Mouse (Mus musculus): ENCODE measurements at regions not wholly inside any gene's neighbourhood (a gene's known extent, or its start where the extent isn't known, plus 50 kb on each side); places are given as distances from the start of the nearest gene placed in this dataset.
A peak's percentile ranks its signal among the peaks of the same experiment; 100 is the strongest.

- TF ChIP-seq GATA1 (IDR thresholded peaks at IDR 0.05; ENCODE audit: borderline replicate concordance, low read length) (no peak), FLI1 (IDR thresholded peaks at IDR 0.05; ENCODE audit: low read length) (no peak)
Observed at GRCm38 (mm10) chr14:105501792-105502632, 243.6 kb downstream of the Ndfip2 start.

GRCm38 (mm10) chr14:105500966-105501741, 242.8 kb downstream of the Ndfip2 start:
- Histone ChIP-seq H3K4me3 (replicated peaks) (no peak overlapping the region), H3K27me3 (replicated peaks) (no peaks in the 10 kb centered on the region), H3K4me1 (no peaks in the 10 kb centered on the region), H3K9me3 (peaks cover 16% of the 10 kb centered on the region; the same call in 1 of the 2 replicates), H3K36me3 (replicated peaks; ENCODE audit: low read length) (no peaks in the 10 kb centered on the region)
- TF ChIP-seq GATA1 (IDR thresholded peaks at IDR 0.05; ENCODE audit: borderline replicate concordance, low read length) = no peak
- no peak for TF ChIP-seq FLI1 (IDR thresholded peaks at IDR 0.05; ENCODE audit: low read length)

More at GRCm38 (mm10) chr14:105501792-105502632, 243.6 kb downstream of the Ndfip2 start:
- H3K4me1 ChIP-seq = no peaks in the 10 kb centered on the region
- peaks cover 16% of the 10 kb centered on the region; the same call in 1 of the 2 replicates for H3K9me3 ChIP-seq
- no peaks in the 10 kb centered on the region for H3K36me3 ChIP-seq (replicated peaks; ENCODE audit: low read length)
- H3K27me3 ChIP-seq (replicated peaks) = no peaks in the 10 kb centered on the region
- H3K4me3 ChIP-seq (replicated peaks) = no peak overlapping the region

GRCm38 (mm10) chr14:105499319-105499895, 241.0 kb downstream of the Ndfip2 start:
- no peak overlapping the region for H3K4me3 ChIP-seq (replicated peaks)
- H3K27me3 ChIP-seq (replicated peaks) = no peaks in the 10 kb centered on the region
- peaks cover 14% of the 10 kb centered on the region; the same call in 1 of the 2 replicates for H3K9me3 ChIP-seq
- TF ChIP-seq GATA1 (IDR thresholded peaks at IDR 0.05; ENCODE audit: borderline replicate concordance, low read length) (no peak), FLI1 (IDR thresholded peaks at IDR 0.05; ENCODE audit: low read length) (no peak)
- no peaks in the 10 kb centered on the region for H3K4me1 ChIP-seq
- no peaks in the 10 kb centered on the region for H3K36me3 ChIP-seq (replicated peaks; ENCODE audit: low read length)

- Histone ChIP-seq H3K27me3 (replicated peaks) (no peaks in the 10 kb centered on the region), H3K36me3 (replicated peaks; ENCODE audit: low read length) (no peaks in the 10 kb centered on the region), H3K9me3 (peaks cover 10% of the 10 kb centered on the region; the same call in 1 of the 2 replicates), H3K4me3 (replicated peaks) (no peak overlapping the region), H3K4me1 (no peaks in the 10 kb centered on the region)
- TF ChIP-seq FLI1 (IDR thresholded peaks at IDR 0.05; ENCODE audit: low read length) (no peak), GATA1 (IDR thresholded peaks at IDR 0.05; ENCODE audit: borderline replicate concordance, low read length) (no peak)
Observed at GRCm38 (mm10) chr14:105498155-105498906, 240.0 kb downstream of the Ndfip2 start.

- H3K27me3 ChIP-seq (replicated peaks) = no peaks in the 10 kb centered on the region
- H3K9me3 ChIP-seq = no peaks in the 10 kb centered on the region
- no peaks in the 10 kb centered on the region for H3K4me1 ChIP-seq
- no peak for TF ChIP-seq GATA1 (IDR thresholded peaks at IDR 0.05; ENCODE audit: borderline replicate concordance, low read length)
- TF ChIP-seq FLI1 (IDR thresholded peaks at IDR 0.05; ENCODE audit: low read length) = no peak
- H3K36me3 ChIP-seq (replicated peaks; ENCODE audit: low read length) = no peaks in the 10 kb centered on the region
- no peak overlapping the region for H3K4me3 ChIP-seq (replicated peaks)
Observed at GRCm38 (mm10) chr14:105495161-105495560, 236.8 kb downstream of the Ndfip2 start.

GRCm38 (mm10) chr14:105494415-105494814, 236.0 kb downstream of the Ndfip2 start:
- Histone ChIP-seq H3K4me1 (no peaks in the 10 kb centered on the region), H3K9me3 (no peaks in the 10 kb centered on the region), H3K36me3 (replicated peaks; ENCODE audit: low read length) (no peaks in the 10 kb centered on the region), H3K27me3 (replicated peaks) (no peaks in the 10 kb centered on the region), H3K4me3 (replicated peaks) (no peak overlapping the region)
- TF ChIP-seq FLI1 (IDR thresholded peaks at IDR 0.05; ENCODE audit: low read length) (no peak), GATA1 (IDR thresholded peaks at IDR 0.05; ENCODE audit: borderline replicate concordance, low read length) (no peak)

- TF ChIP-seq GATA1 (IDR thresholded peaks at IDR 0.05; ENCODE audit: borderline replicate concordance, low read length) (no peak), FLI1 (IDR thresholded peaks at IDR 0.05; ENCODE audit: low read length) (no peak)
- H3K4me1 ChIP-seq = no peaks in the 10 kb centered on the region
- no peaks in the 10 kb centered on the region for H3K27me3 ChIP-seq (replicated peaks)
- no peaks in the 10 kb centered on the region for H3K36me3 ChIP-seq (replicated peaks; ENCODE audit: low read length)
- 0 out of 2 replicates have a peak, but pooled peaks cover 2% of the 10 kb centered on the region for H3K9me3 ChIP-seq
- H3K4me3 ChIP-seq (replicated peaks) = no peak overlapping the region
Observed at GRCm38 (mm10) chr14:105490158-105490557, 231.8 kb downstream of the Ndfip2 start.

- no peak for TF ChIP-seq FLI1 (IDR thresholded peaks at IDR 0.05; ENCODE audit: low read length)
- Histone ChIP-seq H3K4me3 (replicated peaks) (peak overlapping the region; percentile 88), H3K36me3 (replicated peaks; ENCODE audit: low read length) (no peaks in the 10 kb centered on the region)
Observed at GRCm38 (mm10) chr14:105483352-105484083, 225.1 kb downstream of the Ndfip2 start.

More at GRCm38 (mm10) chr14:105483352-105484083, 225.1 kb downstream of the Ndfip2 start:
- H3K9me3 ChIP-seq = 0 out of 2 replicates have a peak, but pooled peaks cover 5% of the 10 kb centered on the region
- peaks cover 6% of the 10 kb centered on the region for H3K27me3 ChIP-seq (replicated peaks)
- H3K4me1 ChIP-seq = peaks cover 15% of the 10 kb centered on the region

Data from megakaryocyte, embryonic 14.5 days (primary cell).